Mouse (Mus musculus): ENCODE results near the gene Nrbp1. TPM values are rescaled to one million over a fixed set of nuclear protein-coding genes. Genes with fewer than 3 reads are reported as not detected.
A peak's percentile ranks its signal among the peaks of the same experiment; 100 is the strongest.

The Nrbp1 gene
- total RNA-seq (2021): 10 to 100 TPM; 83.8 to 86.3 TPM
- long read RNA-seq, transcript Nrbp1-207 (19 exons, 2,221 nt): minor isoform, 26 of 139 reads
- long read RNA-seq, transcript Nrbp1-201 (18 exons, 2,203 nt): major isoform, 90 of 139 reads
- long read RNA-seq, partial matches to known transcripts: 6 of 139 reads
- long read RNA-seq, other reads (novel, unspliced or antisense): 17 of 139 reads

DNA sequence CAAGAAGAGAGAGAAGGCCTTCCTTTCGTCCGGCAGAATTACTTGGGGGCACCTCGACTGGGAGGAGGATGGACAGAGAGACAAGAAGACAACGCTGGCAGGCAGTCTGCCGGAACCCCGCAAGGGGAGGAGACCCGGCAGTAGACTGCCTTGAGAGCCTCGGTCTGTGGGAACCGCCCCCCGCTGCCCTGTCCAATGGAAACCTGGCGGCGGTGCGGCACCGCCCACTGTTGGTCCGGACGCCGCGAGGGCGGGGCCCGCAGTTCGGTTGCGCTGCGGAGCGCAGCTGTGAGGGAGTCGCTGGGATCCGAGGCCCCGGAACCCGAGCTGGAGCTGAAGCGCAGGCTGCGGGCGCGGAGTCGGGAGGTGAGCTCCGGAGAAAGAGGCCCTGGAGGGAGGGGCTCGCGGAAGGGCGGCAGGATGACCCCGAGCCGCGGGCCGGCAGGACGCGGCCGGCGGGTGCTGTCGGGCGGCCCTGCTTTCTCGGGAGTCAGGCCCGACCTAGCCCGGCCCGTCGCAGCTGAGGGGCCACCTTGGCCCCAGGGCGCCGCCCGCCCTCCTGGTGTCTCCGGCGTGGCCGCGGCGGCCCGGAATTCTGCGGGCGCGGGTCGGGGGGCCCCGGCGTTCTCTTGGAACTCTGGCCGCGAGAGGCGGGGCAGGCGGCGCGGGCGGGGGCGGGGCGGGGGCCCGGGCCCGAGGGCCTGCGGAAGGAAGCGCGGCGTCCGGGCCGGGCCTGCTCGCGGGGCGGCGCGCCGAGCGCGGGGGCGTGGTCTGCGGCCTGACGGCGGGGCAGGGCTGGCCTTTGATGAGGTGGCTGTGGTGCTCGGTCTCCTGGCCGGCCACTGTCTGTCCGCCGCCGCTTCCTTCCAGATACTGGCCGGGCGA is at the start of gene Nrbp1, which contains the start of gene Gm9970:
Nrbp1 (plus strand) TSS at position 228 of the 885 bp plus-strand sequence.
Gm9970 (minus strand) TSS at position 596 of the 885 bp plus-strand sequence.
- peak; percentile 95 to 97 for DNase-seq (ENCODE audit: low spot score in 2 of 2)

GRCm38 (mm10) chr5:31192045-31192938 is 48.4 kb upstream of the Nrbp1 start:
- DNase-seq (ENCODE audit: low spot score in 2 of 2): no peak

- peak; percentile 99 to 100 for DNase-seq (ENCODE audit: low spot score in 2 of 2)
These were observed 47.6 kb upstream of the Nrbp1 start, which contains the start of the genes Snx17 and Eif2b4 for GRCm38 (mm10) chr5:31192939-31193630. Gene Snx17, plus strand, starts transcription at chr5:31193227. Gene Eif2b4, minus strand, starts transcription at chr5:31193430.

DNA sequence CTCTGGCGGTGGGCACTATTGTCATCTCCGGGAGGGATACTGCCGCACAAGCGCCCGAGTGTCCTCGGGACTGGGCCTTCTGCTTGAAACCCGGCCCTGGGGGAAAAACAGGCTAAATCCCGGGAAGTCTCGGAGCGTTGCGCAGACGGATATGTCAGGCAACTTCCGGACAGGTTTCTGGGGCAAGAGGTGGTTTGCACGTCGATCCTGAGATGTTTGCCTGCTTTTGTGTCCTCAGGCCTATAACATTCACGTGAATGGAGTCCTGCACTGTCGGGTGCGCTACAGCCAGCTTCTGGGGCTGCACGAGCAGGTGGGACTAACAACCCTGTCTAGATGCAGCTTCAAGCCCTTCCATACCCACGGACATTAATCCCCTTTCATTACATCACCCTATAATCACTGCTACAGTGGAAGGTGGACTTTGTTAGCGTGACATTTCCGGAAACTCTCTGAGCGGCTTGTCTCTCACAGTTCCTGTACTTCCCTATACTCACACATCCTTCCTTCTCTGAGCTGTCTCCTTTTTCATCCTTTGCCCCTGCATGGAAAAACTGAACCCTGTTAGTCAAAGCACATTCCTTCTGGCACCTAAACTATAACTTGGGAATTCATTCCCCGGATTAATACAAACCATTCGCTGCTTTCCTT is 46.9 kb upstream of the Nrbp1 start:
- DNase-seq (ENCODE audit: low spot score in 2 of 2): no peak

DNA sequence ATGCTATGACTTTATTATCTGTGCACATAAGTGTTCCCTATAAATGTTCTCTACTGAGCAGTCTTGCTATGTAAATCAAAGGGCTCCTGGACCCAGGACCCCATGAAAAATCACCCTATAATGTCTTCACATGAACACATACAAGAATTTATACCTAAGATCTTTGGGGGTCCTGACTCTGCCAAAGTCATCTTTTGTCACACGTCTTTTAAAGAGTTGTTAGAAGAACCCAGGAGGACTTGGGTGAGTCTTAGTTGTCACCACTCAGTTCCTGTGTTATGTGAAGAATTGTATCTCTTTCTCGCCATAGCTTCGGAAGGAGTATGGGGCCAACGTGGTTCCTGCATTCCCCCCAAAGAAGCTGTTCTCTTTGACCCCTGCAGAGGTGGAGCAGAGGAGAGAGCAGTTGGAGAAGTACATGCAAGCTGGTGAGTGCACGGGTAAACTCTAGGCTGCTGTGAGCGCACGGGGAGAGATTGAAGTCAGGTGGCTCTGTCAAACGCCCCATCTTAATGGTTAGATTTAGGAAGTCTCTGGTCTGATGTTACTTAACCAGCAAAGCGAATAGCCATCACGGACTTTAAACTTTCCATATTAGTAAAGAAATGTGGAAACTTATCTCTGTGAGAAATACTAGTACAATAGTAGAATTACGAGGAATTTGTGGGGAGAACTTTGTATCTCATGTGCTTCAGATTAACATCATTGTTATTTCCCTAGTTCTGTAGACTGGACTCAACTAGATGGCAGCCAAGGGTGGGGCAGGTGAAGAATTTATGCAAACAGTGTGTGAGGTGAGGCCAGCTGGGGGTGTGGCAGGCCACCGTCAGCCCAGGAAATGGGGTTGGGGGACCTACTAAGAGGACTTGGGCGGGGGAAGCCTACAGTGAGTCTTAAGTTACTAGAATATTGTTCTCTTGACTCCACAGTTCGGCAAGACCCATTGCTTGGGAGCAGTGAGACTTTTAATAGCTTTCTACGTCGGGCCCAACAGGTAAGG is 45.9 kb upstream of the Nrbp1 start:
- DNase-seq (ENCODE audit: low spot score in 2 of 2): no peak

DNA sequence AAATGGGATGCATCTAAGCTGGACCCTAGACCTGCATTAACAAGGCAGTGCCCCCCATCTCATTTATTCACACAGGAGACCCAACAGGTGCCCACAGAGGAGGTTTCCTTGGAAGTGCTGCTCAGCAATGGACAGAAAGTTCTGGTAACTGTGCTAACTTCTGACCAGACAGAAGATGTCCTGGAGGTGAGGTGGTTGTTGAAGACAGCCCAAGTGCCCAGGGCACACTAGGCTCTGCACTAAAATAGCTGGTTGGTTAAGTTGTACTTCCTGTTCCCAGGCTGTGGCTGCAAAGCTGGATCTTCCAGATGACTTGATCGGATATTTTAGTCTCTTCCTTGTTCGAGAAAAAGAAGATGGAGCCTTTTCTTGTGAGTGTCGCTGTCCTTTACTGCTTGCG is 45.0 kb upstream of the Nrbp1 start:
- no peak for DNase-seq (ENCODE audit: low spot score in 2 of 2)

GRCm38 (mm10) chr5:31196207-31196606 is 44.5 kb upstream of the Nrbp1 start:
- no peak for DNase-seq (ENCODE audit: low spot score in 2 of 2)

- DNase-seq (ENCODE audit: low spot score in 2 of 2): no peak
These were observed 43.6 kb upstream of the Nrbp1 start for GRCm38 (mm10) chr5:31197072-31197471.

GRCm38 (mm10) chr5:31198170-31198569 is 42.5 kb upstream of the Nrbp1 start:
- DNase-seq (ENCODE audit: low spot score in 2 of 2): no peak

DNA sequence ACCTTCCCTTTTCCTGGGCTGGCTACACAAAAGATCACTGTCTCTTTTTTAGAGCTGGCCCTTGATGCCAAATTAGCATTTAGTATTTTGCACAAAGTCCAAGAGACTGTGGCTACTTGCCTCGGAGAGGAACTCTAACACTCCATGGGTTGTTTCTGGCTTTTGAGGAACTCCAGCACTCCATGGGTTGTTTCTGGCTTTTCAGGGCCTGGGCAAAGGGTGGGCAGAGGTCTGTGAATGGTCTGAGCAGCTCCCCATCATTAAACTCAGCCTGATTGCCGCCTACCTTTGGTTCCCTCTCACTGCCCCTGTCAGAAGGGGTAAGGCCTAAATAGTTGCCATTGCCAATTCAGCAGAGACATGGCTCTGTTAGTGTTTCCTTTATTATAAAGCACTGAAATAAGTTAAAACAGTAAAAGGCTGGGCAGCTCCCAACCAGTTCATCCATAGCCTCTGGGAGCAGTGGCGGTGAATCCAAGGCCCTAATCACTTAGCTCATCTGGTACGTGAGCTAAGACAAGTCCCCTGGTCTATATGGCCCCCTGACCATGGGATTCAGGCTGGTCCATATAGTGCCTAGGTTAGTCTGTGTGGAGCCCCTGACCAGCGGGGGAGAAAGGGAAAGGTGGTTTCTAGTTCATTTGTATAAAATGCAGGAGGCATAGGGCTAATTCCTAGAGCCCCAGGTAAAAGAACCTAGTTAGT is 41.9 kb upstream of the Nrbp1 start:
- no peak for DNase-seq (ENCODE audit: low spot score in 2 of 2)

DNA sequence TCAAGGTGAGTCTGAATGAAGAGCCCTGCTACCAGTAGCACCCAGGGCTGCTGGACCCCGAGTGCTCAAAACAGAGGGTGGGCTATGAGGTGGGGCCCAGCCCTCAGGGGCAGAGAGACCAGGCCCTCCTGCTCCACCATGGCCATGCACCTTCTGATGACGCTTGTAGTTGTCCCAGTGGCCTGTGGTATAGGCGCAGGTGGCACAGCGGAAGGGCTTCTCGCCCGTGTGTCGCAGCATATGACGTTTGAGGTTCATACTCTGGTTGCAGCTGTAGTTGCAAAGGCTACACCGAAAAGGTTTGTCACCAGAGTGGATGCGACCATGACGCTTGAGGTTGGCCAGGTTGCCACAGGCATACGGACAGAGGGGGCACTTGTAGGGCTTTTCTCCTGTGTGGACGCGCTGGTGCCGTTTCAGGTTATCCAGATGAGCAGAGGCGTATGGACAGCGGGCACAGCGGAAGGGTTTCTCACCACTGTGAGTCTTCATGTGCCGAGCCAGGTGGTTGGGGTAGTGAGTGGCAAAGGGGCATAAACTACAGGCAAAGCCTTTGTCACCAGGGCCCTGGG is 41.3 kb upstream of the Nrbp1 start:
- no peak for DNase-seq (ENCODE audit: low spot score in 2 of 2)

DNA sequence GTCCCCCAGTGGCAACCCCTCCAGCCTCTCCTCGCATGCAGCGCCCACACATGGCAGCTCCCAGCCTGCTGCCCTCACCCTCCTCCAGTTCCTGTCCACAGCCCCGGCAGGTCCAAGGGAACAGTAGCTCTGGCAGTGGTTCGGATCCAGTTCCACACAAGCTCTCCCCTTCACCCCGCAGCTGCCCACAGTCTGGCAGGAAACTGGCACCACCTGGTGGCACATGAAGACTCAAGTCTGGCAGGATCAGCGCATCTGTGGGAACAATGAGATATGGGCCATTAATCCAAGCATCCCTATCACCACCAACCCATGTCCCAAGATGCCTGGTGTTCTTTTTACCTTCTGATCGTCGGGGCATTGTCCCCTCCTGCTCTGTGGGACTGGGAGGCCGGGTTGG is 40.8 kb upstream of the Nrbp1 start:
- DNase-seq (ENCODE audit: low spot score in 2 of 2): no peak

GRCm38 (mm10) chr5:31200327-31200768 is 40.3 kb upstream of the Nrbp1 start:
- no peak for DNase-seq (ENCODE audit: low spot score in 2 of 2)

- no peak for DNase-seq (ENCODE audit: low spot score in 2 of 2)
These were observed 39.5 kb upstream of the Nrbp1 start for GRCm38 (mm10) chr5:31201042-31201741.

DNA sequence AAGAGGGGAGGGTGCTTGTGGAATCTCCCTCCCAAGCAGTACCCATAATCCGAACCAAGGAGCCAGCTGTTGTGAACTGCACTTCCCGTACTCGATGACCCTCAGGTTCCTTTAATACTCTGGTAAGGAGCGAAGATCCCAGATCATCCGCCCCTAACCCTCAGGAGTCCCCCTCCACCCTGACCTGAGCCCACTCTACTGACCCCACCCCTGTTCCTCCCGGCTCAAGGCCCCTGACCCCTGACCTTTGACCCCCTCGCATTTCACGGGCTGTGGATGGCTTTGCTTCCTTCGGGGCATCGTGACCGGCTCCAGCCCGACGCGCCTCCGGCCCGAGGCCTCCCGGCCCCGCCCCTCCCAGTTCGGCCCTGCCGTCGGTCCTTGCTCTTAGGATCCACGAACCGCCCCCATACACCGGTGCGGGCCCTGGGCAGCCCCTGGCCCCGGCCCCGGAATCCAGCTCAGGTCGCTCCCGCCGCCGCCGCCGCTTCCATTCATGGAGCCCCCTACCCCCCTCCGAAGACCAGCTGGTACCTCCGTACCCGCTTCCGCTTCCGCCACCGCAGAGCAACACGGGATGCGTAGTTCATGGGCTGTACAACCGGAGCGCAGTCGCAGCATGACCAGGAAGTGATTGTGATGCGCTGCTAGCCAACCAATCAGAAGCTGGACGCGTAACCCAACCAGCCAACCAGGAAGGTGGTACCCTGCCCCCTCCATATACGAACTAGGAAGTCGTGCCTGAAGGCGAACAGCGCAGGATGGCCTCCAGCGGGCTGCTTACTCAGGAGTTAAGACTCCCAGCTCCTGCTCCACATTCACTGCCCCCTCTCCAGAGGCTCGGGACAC is 38.7 kb upstream of the Nrbp1 start, which contains the start of gene Zfp513:
Zfp513 (minus strand) TSS at position 562 of the 849 bp plus-strand sequence.
- DNase-seq (ENCODE audit: low spot score in 2 of 2): peak; percentile 97 to 99

DNA sequence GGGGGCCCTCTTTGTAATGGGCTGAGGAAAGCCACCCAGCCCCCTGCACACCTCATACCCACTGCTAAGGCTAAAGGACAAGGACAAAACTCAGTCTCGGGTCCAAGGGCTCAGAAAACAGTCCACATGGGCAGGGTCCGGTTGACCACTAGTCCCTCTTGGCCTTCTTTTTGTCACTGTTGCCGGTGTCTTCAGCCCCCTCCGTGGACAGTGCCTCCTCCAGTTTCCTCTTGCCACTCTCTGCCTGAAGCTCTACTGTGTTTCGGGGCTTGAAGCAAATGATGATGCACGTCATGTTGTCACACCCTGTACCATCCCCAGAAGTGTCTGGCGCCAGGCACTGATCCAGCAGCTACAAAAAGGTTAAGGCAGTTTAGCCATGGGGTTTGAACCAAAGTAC is 37.7 kb upstream of the Nrbp1 start:
- no peak for DNase-seq (ENCODE audit: low spot score in 2 of 2)
